Mouse (Mus musculus) kidney, adult 2 months (tissue): ENCODE measurements around the gene Tmem51.

Source experiments
- CTCF ChIP-seq: fragments of 200-500 bp; conservative IDR thresholded peaks from 2 replicates; pipeline ENCODE4 v1.5.1; 2011; ENCODE audit warnings: low read depth, mild to moderate bottlenecking, control low read depth, low read length, moderate library complexity, mixed read lengths; ENCODE audit not compliant: insufficient read depth, insufficient read length
- POLR2A ChIP-seq: fragments of 200-500 bp; IDR thresholded peaks from one replicate; pipeline ENCODE4 v1.6.1; 2011; ENCODE audit warnings: low read depth, low read length, control low read depth

DNA sequence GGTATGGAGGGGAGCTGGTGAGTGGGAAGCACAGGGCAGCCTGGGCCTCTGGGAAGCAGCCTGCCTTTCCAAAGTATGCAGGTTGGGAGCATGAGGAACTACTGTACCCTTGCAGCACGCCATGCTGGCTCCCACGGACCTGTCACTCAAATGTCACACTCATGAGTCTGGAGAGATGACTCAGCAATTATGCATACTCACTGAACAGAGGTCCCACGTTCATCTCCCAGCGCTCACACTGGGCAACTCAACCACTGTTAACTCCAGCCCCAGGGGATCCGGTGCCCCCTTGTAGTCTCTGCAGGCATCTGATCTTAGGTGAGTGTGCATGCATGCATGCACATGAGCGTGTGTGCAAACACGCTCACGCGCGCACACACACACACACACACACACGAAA is 29.5 kb downstream of the Tmem51 start:
- no peak for TF ChIP-seq CTCF
- TF ChIP-seq POLR2A = no peak
